Mouse (Mus musculus) cortical plate, adult 2 months (tissue): ENCODE data around the gene Yipf6.

ENCODE experiments used
- CTCF ChIP-seq: fragments of 200-500 bp; IDR thresholded peaks from 2 replicates; pipeline ENCODE4 v1.5.1; 2011; ENCODE audit warnings: mild to moderate bottlenecking, control low read depth, low read length; ENCODE audit not compliant: insufficient read depth; ENCODE audit errors: extremely low read depth
- POLR2A ChIP-seq: fragments of 200-500 bp; IDR thresholded peaks from 2 replicates; pipeline ENCODE4 v1.6.1; 2011; ENCODE audit warnings: mild to moderate bottlenecking, low read length, control low read depth; ENCODE audit not compliant: insufficient read depth; ENCODE audit errors: extremely low read depth

DNA sequence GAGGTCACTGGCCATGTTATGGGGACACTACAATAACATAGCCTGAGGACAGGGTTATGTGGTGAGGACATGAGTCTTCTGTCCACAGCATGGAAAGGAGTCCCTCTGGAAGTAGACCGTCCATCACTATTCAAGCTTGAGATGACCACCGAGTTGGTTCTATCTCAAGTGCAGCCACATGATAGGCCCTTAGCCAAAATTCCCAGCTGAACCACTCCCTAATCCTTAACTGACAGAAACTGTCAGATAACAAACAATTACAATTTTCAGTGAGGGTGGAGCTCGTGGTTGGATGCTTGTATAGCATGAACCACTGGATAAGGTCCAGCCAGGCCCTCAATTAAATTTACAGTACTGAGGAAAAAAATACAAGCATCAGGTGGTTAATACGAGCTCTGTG, 22.9 kb downstream of the Yipf6 start:
- TF ChIP-seq CTCF (no peak), POLR2A (no peak)
